Mouse (Mus musculus): ENCODE results near the gene Hacl1.

DNA sequence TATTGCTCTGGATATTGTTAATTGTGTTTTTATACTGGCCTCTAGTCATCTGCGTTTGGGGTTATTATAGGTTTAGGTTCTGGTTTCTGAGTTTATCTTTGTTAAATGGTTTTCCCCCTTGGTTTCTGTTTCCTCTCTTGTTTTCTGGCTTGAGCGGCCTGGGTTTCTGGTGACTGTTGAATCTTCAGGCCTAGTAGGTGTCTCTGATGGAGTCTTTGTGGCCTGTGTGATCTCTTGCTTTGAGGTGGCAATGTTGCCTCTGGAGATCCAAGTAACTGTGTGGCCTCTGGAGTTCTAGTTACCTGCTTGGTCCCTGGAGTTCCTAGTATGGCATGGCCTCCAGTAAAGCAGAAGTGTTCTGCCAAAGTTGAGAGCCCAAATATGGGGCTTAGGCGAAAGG lies 39.6 kb upstream of the Hacl1 start:
- TF ChIP-seq TAL1 (IDR thresholded peaks at IDR 0.05; ENCODE audit: low read length) (no peak), GATA1 (IDR thresholded peaks at IDR 0.05; ENCODE audit: low read length) (no peak)
